Mouse (Mus musculus): Measurements from ENCODE around the gene Gm853.

GRCm38 (mm10) chr4:130177087-130177486, 45.1 kb downstream of the Gm853 start:
- no peak for TF ChIP-seq CTCF (IDR thresholded peaks at IDR 0.05; ENCODE audit: low read depth)
- peak; percentile 62; the same call in 1 of the 2 replicates for TF ChIP-seq EP300 (IDR thresholded peaks at IDR 0.05; ENCODE audit: low read depth)
